Mouse (Mus musculus): Measurements from ENCODE around the gene Ppm1g. TPM values are rescaled to one million over a fixed set of nuclear protein-coding genes. Genes with fewer than 3 reads are reported as not detected.

The Ppm1g gene
- 130 and 144 TPM in 2 replicates for polyA plus RNA-seq (2015; fragmentation: Nextera tagmentation; extraction: Ambion mirVana)

DNA sequence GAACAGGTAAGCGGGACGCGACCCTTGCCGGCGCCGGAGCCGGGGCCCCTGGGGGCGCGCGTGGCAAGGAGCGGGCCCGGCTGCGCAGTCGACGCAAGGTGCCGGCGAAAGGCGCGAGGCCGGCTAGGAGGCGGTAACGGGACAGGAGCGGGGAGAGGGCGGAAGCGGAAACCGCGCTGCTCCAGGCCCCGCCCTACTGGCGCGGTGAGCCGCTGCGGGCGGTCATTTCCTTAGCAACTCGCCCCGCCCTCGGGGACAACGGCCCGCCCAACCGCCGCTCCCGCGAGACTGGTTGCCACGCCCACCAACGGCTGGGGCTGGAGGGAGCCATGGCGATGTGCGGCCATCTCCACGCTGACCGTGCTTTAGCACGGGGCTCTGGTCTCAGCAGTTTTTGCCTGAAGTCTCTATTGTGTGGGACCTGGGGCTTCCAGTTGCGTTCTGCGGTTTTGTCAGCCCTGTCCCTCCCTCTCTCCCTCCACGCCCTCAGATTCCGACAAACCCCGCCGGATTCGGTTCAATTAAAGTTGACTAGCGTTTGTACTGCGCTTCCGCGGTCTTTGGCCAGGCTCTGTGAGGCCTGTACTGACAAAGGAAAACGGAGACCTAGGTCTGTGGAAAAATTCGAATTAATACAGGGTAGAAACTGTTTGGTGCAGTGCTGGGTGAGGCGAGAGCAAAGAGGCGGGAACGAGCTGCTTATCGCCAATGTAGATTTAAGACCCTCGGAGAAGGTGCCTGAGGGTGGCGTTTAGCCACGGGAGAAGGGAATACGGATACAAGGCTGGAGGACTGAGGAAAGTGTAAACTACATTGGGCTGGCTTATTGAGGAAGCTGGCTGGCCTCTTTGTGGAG is at the start of gene Ppm1g:
Gene Ppm1g, minus strand, starts transcription at position 240 of the 856 bp plus-strand sequence.
- Histone ChIP-seq H3K9me3 (replicated peaks) (no peaks in the 10 kb centered on the region), H3K4me1 (peaks cover 17% of the 10 kb centered on the region), H3K4me3 (replicated peaks) (peak within 1 kb of the TSS; percentile 99), H3K27me3 (no peaks in the 10 kb centered on the region), H3K9ac (peak within 1 kb of the TSS; percentile 97), H3K36me3 (no peaks in the 10 kb centered on the region), H3K4me2 (peak within 1 kb of the TSS; percentile 84), H3K27ac (peak within 1 kb of the TSS; percentile 95)
- peak; percentile 96 for ATAC-seq (replicated peaks; ENCODE audit: low FRiP score)
- WGBS = under 1% methylated on average over 70 of the region's 70 CpGs

- Histone ChIP-seq H3K27me3 (no peaks in the 10 kb centered on the region), H3K9me3 (replicated peaks) (no peaks in the 10 kb centered on the region), H3K4me1 (no peaks in the 10 kb centered on the region), H3K27ac (no peak overlapping the region), H3K36me3 (peaks cover 94% of the 10 kb centered on the region), H3K4me3 (replicated peaks) (no peak overlapping the region), H3K4me2 (no peak overlapping the region), H3K9ac (no peak overlapping the region)
- 87% methylated on average over 6 of the region's 6 CpGs for WGBS
- no peak for ATAC-seq (replicated peaks; ENCODE audit: low FRiP score)
These were observed 47.2 kb upstream of the Ppm1g start for GRCm38 (mm10) chr5:31267686-31268085.

- no peaks in the 10 kb centered on the region for H3K9me3 ChIP-seq (replicated peaks)
- no peak overlapping the region for H3K9ac ChIP-seq
- no peaks in the 10 kb centered on the region for H3K27me3 ChIP-seq
- no peak overlapping the region for H3K27ac ChIP-seq
- no peak overlapping the region for H3K4me2 ChIP-seq
- H3K4me3 ChIP-seq (replicated peaks) = no peak overlapping the region
- 89% methylated on average over 7 of the region's 7 CpGs for WGBS
- ATAC-seq (replicated peaks; ENCODE audit: low FRiP score) = no peak
- H3K4me1 ChIP-seq = no peaks in the 10 kb centered on the region
- peaks cover 95% of the 10 kb centered on the region for H3K36me3 ChIP-seq
These were observed 45.6 kb upstream of the Ppm1g start for GRCm38 (mm10) chr5:31266101-31266500.

GRCm38 (mm10) chr5:31257616-31258015 is 37.1 kb upstream of the Ppm1g start:
- no peak for ATAC-seq (replicated peaks; ENCODE audit: low FRiP score)
- Histone ChIP-seq H3K9ac (no peak overlapping the region), H3K36me3 (peaks cover 92% of the 10 kb centered on the region), H3K4me1 (peaks cover 5% of the 10 kb centered on the region; the same call in 1 of the 2 replicates), H3K4me2 (no peak overlapping the region), H3K4me3 (replicated peaks) (no peak overlapping the region), H3K27me3 (no peaks in the 10 kb centered on the region), H3K9me3 (replicated peaks) (no peaks in the 10 kb centered on the region), H3K27ac (no peak overlapping the region)
- WGBS = 90% methylated on average over 11 of the region's 11 CpGs

DNA sequence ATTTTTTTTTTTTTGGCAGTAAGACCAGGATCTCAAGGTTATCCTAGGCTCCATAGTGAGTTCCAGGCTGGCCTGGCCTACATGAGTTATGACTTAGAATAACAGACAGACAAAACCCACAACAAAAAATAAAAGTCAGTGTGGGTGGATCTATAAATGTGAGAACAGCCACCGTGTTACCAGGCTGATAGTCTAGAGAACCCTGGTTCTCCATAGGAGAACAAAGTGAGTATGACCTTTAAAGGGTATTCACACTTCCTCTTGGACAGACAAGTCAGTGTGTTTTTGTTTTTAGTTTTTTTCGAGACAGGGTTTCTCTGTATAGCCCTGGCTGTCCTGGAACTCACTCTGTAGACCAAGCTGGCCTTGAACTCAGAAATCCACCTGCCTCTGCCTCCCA is 35.5 kb upstream of the Ppm1g start:
- H3K36me3 ChIP-seq = peaks cover 92% of the 10 kb centered on the region
- H3K9ac ChIP-seq = no peak overlapping the region
- 79% methylated on average over 2 of the region's 2 CpGs for WGBS

DNA sequence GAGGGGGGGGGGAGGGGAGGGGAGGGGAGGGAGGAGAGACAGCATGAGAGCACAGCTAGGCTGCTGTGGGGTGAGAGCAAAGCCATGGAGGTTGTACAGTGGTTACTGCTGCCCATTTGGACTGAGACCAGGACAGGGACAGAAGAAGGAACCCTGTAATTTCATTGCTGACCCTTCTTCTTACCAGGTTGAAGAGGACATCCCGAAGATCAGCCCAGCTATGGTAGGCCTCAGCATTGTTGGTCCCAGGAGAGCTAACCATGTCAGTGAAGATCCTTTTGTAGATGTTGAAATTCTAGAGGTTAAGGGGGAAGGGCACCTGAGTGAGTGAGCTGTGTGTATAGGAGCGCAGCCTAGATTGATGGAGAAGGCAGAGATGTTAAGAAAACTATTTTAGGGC is 34.9 kb upstream of the Ppm1g start:
- ATAC-seq (replicated peaks; ENCODE audit: low FRiP score) = no peak
- H3K4me1 ChIP-seq = peaks cover 26% of the 10 kb centered on the region
- no peak overlapping the region for H3K4me3 ChIP-seq (replicated peaks)
- no peak overlapping the region for H3K9ac ChIP-seq
- H3K4me2 ChIP-seq = no peak overlapping the region
- H3K9me3 ChIP-seq (replicated peaks) = no peaks in the 10 kb centered on the region
- 93% methylated on average over 2 of the region's 2 CpGs for WGBS
- no peak overlapping the region for H3K27ac ChIP-seq
- H3K36me3 ChIP-seq = peaks cover 93% of the 10 kb centered on the region
- H3K27me3 ChIP-seq = no peaks in the 10 kb centered on the region

More for the DNA sequence above, 35.5 kb upstream of the Ppm1g start:
- no peak overlapping the region for H3K4me3 ChIP-seq (replicated peaks)
- H3K27ac ChIP-seq = no peak overlapping the region
- H3K4me2 ChIP-seq = no peak overlapping the region
- H3K4me1 ChIP-seq = peaks cover 22% of the 10 kb centered on the region
- H3K9me3 ChIP-seq (replicated peaks) = no peaks in the 10 kb centered on the region
- no peaks in the 10 kb centered on the region for H3K27me3 ChIP-seq
- no peak for ATAC-seq (replicated peaks; ENCODE audit: low FRiP score)

DNA sequence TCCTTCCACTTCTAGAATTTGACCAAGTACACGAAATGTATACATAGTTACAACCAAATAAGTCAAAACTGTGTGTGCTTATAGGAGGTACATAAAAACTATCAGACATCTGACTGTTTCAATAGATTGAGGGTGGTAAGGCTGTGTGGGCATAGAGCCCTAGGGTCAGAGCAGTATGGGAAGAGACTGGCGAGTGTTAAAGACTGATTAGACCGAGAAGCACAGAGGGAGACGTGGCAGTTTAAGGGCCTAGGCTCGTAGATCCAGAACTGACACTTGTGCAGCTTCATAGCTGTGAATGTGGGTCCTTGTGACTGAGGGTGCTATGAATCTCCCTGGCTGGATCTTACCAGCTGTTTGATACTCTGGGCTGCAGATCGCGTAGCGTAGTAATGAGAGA is 34.4 kb upstream of the Ppm1g start:
- ATAC-seq (replicated peaks; ENCODE audit: low FRiP score) = no peak
- Histone ChIP-seq H3K9ac (no peak overlapping the region), H3K4me1 (peaks cover 26% of the 10 kb centered on the region), H3K4me3 (replicated peaks) (no peak overlapping the region), H3K27ac (0 out of 2 replicates have a peak overlapping the region, but pooled peaks have one; percentile 18), H3K9me3 (replicated peaks) (no peaks in the 10 kb centered on the region), H3K36me3 (peaks cover 93% of the 10 kb centered on the region), H3K4me2 (no peak overlapping the region), H3K27me3 (no peaks in the 10 kb centered on the region)
- WGBS = 82% methylated on average over 8 of the region's 8 CpGs

GRCm38 (mm10) chr5:31254452-31254851 is 34.0 kb upstream of the Ppm1g start:
- ATAC-seq (replicated peaks; ENCODE audit: low FRiP score) = no peak
- H3K27me3 ChIP-seq = no peaks in the 10 kb centered on the region
- no peak overlapping the region for H3K4me3 ChIP-seq (replicated peaks)
- no peaks in the 10 kb centered on the region for H3K9me3 ChIP-seq (replicated peaks)
- no peak overlapping the region for H3K9ac ChIP-seq
- H3K36me3 ChIP-seq = peaks cover 93% of the 10 kb centered on the region
- WGBS = 75% methylated on average over 7 of the region's 7 CpGs
- 0 out of 2 replicates have a peak overlapping the region, but pooled peaks have one; percentile 18 for H3K27ac ChIP-seq
- peaks cover 26% of the 10 kb centered on the region for H3K4me1 ChIP-seq
- no peak overlapping the region for H3K4me2 ChIP-seq

GRCm38 (mm10) chr5:31253806-31254205 is 33.3 kb upstream of the Ppm1g start:
- peaks cover 93% of the 10 kb centered on the region for H3K36me3 ChIP-seq

GRCm38 (mm10) chr5:31252795-31253545 is 32.5 kb upstream of the Ppm1g start:
- Histone ChIP-seq H3K27me3 (no peaks in the 10 kb centered on the region), H3K9ac (no peak overlapping the region), H3K27ac (0 out of 2 replicates have a peak overlapping the region, but pooled peaks have one; percentile 73), H3K4me3 (replicated peaks) (peak overlapping the region; percentile 44), H3K36me3 (peaks cover 95% of the 10 kb centered on the region), H3K4me2 (peak overlapping the region; percentile 69), H3K9me3 (replicated peaks) (no peaks in the 10 kb centered on the region), H3K4me1 (peaks cover 26% of the 10 kb centered on the region)
- WGBS = 77% methylated on average over 16 of the region's 16 CpGs
- ATAC-seq (replicated peaks; ENCODE audit: low FRiP score) = no peak

More at GRCm38 (mm10) chr5:31253806-31254205, 33.3 kb upstream of the Ppm1g start:
- H3K4me3 ChIP-seq (replicated peaks) = no peak overlapping the region
- H3K9me3 ChIP-seq (replicated peaks) = no peaks in the 10 kb centered on the region
- peaks cover 26% of the 10 kb centered on the region for H3K4me1 ChIP-seq
- H3K27ac ChIP-seq = no peak overlapping the region
- H3K27me3 ChIP-seq = no peaks in the 10 kb centered on the region
- 88% methylated on average over 8 of the region's 8 CpGs for WGBS
- ATAC-seq (replicated peaks; ENCODE audit: low FRiP score) = no peak
- H3K9ac ChIP-seq = no peak overlapping the region
- no peak overlapping the region for H3K4me2 ChIP-seq

- Histone ChIP-seq H3K27ac (peak overlapping the region; percentile 73), H3K27me3 (no peaks in the 10 kb centered on the region), H3K4me2 (peak overlapping the region; percentile 69), H3K4me3 (replicated peaks) (peak overlapping the region; percentile 44), H3K4me1 (peaks cover 26% of the 10 kb centered on the region), H3K9ac (peak overlapping the region; percentile 41), H3K36me3 (peaks cover 95% of the 10 kb centered on the region), H3K9me3 (replicated peaks) (no peaks in the 10 kb centered on the region)
- no peak for ATAC-seq (replicated peaks; ENCODE audit: low FRiP score)
- WGBS = 56% methylated on average over 10 of the region's 10 CpGs
These were observed 31.7 kb upstream of the Ppm1g start for GRCm38 (mm10) chr5:31252151-31252550.

Data from kidney, embryonic 15.5 days (tissue).